Mouse (Mus musculus) cortical plate, adult 2 months (tissue): ENCODE data around the gene Raf1.

Experiments used
- CTCF ChIP-seq: fragments of 200-500 bp; IDR thresholded peaks from 2 replicates; pipeline ENCODE4 v1.5.1; 2011; ENCODE audit warnings: mild to moderate bottlenecking, control low read depth, low read length; ENCODE audit not compliant: insufficient read depth; ENCODE audit errors: extremely low read depth
- POLR2A ChIP-seq: fragments of 200-500 bp; IDR thresholded peaks from 2 replicates; pipeline ENCODE4 v1.6.1; 2011; ENCODE audit warnings: mild to moderate bottlenecking, low read length, control low read depth; ENCODE audit not compliant: insufficient read depth; ENCODE audit errors: extremely low read depth

GRCm38 (mm10) chr6:115586321-115586720, 90.1 kb downstream of the Raf1 start:
- TF ChIP-seq CTCF, result no peak
- TF ChIP-seq POLR2A, result no peak
